Comparison of ENCODE assay signal across 36 mouse cellular contexts in genomic region chr11:121118577-121118976, GRCm38 (mm10). TPM values are rescaled to one million over a fixed set of nuclear protein-coding genes. Genes with fewer than 3 reads are reported as not detected.
"Had no signal": no experiment of that assay in that cellular context is flagged by ENCODE, and none has a peak within 500 bp of the region (broad histone marks: within the 10 kb centered on the region; RNA-seq: fewer than 3 reads in every experiment).

TSS of gene Tex19.2 (minus strand) at chr11:121118677.

- DNase-seq: gastrocnemius, adult 2 months; gastrocnemius, postnatal 10 days; gastrocnemius, postnatal 25 days; heart, adult 2 months; heart, postnatal 10 days; heart, postnatal 4 days; kidney, adult 18-20 months; kidney, adult 8-10 months; kidney, postnatal 10 days; kidney, postnatal 25 days; kidney, postnatal 4 days; liver, embryonic 13.5 days had no signal

- H3K27me3 ChIP-seq: hindbrain, embryonic 12.5 days; intestine, embryonic 15.5 days; limb, embryonic 12.5 days; liver, embryonic 13.5 days had no signal

- H3K9ac ChIP-seq: heart, embryonic 12.5 days; hindbrain, embryonic 12.5 days; hindbrain, embryonic 14.5 days; intestine, embryonic 15.5 days; limb, embryonic 12.5 days; liver, embryonic 13.5 days had no signal

- H3K27ac ChIP-seq: gastrocnemius, adult 2 months; heart, adult 2 months; hindbrain, embryonic 10.5 days; hindbrain, embryonic 12.5 days; hindbrain, embryonic 14.5 days; intestine, embryonic 15.5 days; layer of hippocampus, adult 2 months; left cerebral cortex, adult 2 months; limb, embryonic 10.5 days; limb, embryonic 12.5 days; liver, embryonic 13.5 days had no signal

- H3K4me3 ChIP-seq: gastrocnemius, adult 2 months; heart, adult 2 months; heart, embryonic 12.5 days; hindbrain, embryonic 10.5 days; hindbrain, embryonic 12.5 days; intestine, embryonic 15.5 days; layer of hippocampus, adult 2 months; left cerebral cortex, adult 2 months; limb, embryonic 10.5 days; limb, embryonic 12.5 days; liver, embryonic 13.5 days had no signal

- H3K4me1 ChIP-seq: hindbrain, embryonic 12.5 days; intestine, embryonic 15.5 days; limb, embryonic 10.5 days; limb, embryonic 12.5 days had no signal

- ATAC-seq: hindbrain, embryonic 16.5 days; inflammation-experienced regulatory T-cells, adult 6 months; intestine, embryonic 15.5 days; intestine, postnatal 0 days had no signal

- H3K9me3 ChIP-seq: hindbrain, embryonic 10.5 days; hindbrain, embryonic 12.5 days; intestine, embryonic 15.5 days; limb, embryonic 10.5 days; limb, embryonic 12.5 days; liver, embryonic 13.5 days had no signal

- H3K36me3 ChIP-seq: heart, embryonic 12.5 days; hindbrain, embryonic 10.5 days; hindbrain, embryonic 12.5 days; intestine, embryonic 15.5 days; limb, embryonic 10.5 days; limb, embryonic 12.5 days; liver, embryonic 13.5 days had no signal

- H3K4me2 ChIP-seq: heart, embryonic 12.5 days; hindbrain, embryonic 12.5 days; hindbrain, embryonic 14.5 days; intestine, embryonic 15.5 days; limb, embryonic 12.5 days; liver, embryonic 11.5 days; liver, embryonic 13.5 days had no signal

RNA-seq across cellular contexts. Expression of gene Tex19.2, which starts in this region (rescaled TPM):
- total RNA-seq: gastrocnemius, adult 2 months; gastrocnemius, postnatal 10 days; gastrocnemius, postnatal 25 days; gastrocnemius, postnatal 4 days; granulocyte monocyte progenitor cell, adult 5-6 weeks; heart, adult 2 months; heart, postnatal 10 days; heart, postnatal 25 days; heart, postnatal 4 days; layer of hippocampus, adult 2 months; layer of hippocampus, postnatal 10 days; layer of hippocampus, postnatal 25 days; left cerebral cortex, adult 2 months; left cerebral cortex, postnatal 14 days; left cerebral cortex, postnatal 36 days had no signal
- polyA plus RNA-seq: heart, adult 2 months; heart, embryonic 12.5 days; heart, embryonic 14.5 days; heart, embryonic 16.5 days; hindbrain, embryonic 10.5 days; hindbrain, embryonic 12.5 days; hindbrain, embryonic 14.5 days; hindbrain, embryonic 16.5 days; inflammation-experienced regulatory T-cells, adult 6 months; intestine, embryonic 15.5 days; kidney, embryonic 14.5 days; kidney, embryonic 16.5 days; limb, embryonic 10.5 days; limb, embryonic 12.5 days; liver, embryonic 11.5 days had no signal
